Mouse (Mus musculus): ENCODE data around the gene Rbm26. TPM values are rescaled to one million over a fixed set of nuclear protein-coding genes. Genes with fewer than 3 reads are reported as not detected.
A peak's percentile ranks its signal among the peaks of the same experiment; 100 is the strongest.

Rbm26 gene
- polyA plus RNA-seq, 1 experiment from 2014 or later = 44.9 TPM

- 65% methylated on average over 4 of the region's 4 CpGs for WGBS
- peaks cover 11% of the 10 kb centered on the region; the same call in 1 of the 2 replicates for H3K4me1 ChIP-seq
- H3K9ac ChIP-seq (replicated peaks) = no peak overlapping the region
- no peak overlapping the region for H3K4me3 ChIP-seq
- H3K36me3 ChIP-seq = no peaks in the 10 kb centered on the region
- no peak overlapping the region for H3K4me2 ChIP-seq (replicated peaks)
- peak; percentile 56; the same call in 1 of the 2 replicates for ATAC-seq (ENCODE audit: low FRiP score, low read depth)
- no peaks in the 10 kb centered on the region for H3K9me3 ChIP-seq
- no peaks in the 10 kb centered on the region for H3K27me3 ChIP-seq
- no peak overlapping the region for H3K27ac ChIP-seq (replicated peaks)
Observed at GRCm38 (mm10) chr14:105164793-105165192, 12.3 kb downstream of the Rbm26 start.

DNA sequence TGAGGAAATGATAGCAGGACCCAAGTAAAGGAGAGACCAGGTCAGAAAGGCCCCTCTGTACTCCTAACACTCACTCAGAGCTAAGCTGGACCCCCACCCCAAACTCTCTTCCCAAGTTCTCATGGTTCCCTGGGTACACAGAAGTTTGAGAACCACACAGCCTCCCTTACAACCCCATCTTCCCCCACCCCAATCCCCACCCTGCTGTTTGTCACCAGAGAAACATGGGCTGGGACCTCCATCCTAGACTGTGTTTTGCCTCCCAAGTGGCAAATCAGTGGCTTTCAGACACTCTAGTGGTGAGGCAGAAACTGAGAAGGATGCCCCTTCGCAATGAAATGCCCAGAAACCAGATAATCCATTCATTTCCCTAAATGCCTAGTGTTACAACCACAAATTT lies 15.8 kb downstream of the Rbm26 start:
- WGBS = 96% methylated on average over 1 of the region's 1 CpGs

DNA sequence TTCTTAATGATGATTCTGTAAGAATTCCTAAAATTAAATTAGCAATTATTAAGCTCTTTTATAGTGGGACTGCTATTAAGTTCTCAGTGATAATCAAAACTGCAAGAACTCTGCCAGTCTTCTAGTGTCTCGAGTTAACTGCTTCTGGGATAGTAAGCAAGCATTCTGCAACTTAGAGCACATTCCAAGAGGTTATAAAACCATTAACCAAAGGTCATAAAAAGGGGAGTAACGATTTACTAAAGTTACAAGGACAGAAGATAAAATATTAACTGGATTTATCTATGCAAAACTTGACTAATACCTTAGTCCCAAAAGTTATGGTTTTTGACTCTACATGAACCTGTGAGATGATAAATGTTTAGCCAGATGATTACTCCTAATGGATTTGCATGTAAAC lies 18.6 kb downstream of the Rbm26 start:
- Histone ChIP-seq H3K9me3 (no peaks in the 10 kb centered on the region), H3K9ac (replicated peaks) (no peak overlapping the region), H3K27ac (replicated peaks) (no peak overlapping the region), H3K4me1 (no peaks in the 10 kb centered on the region), H3K27me3 (no peaks in the 10 kb centered on the region), H3K36me3 (peaks cover 16% of the 10 kb centered on the region), H3K4me3 (no peak overlapping the region), H3K4me2 (replicated peaks) (no peak overlapping the region)
- no peak for ATAC-seq (ENCODE audit: low FRiP score, low read depth)
- WGBS = 90% methylated on average over 2 of the region's 2 CpGs

More for the DNA sequence above, 15.8 kb downstream of the Rbm26 start:
- no peak overlapping the region for H3K4me2 ChIP-seq (replicated peaks)
- H3K4me1 ChIP-seq = peaks cover 11% of the 10 kb centered on the region; the same call in 1 of the 2 replicates
- no peak overlapping the region for H3K9ac ChIP-seq (replicated peaks)
- H3K27me3 ChIP-seq = no peaks in the 10 kb centered on the region
- H3K4me3 ChIP-seq = no peak overlapping the region
- H3K27ac ChIP-seq (replicated peaks) = no peak overlapping the region
- H3K9me3 ChIP-seq = no peaks in the 10 kb centered on the region
- H3K36me3 ChIP-seq = peaks cover 16% of the 10 kb centered on the region
- ATAC-seq (ENCODE audit: low FRiP score, low read depth) = no peak

DNA sequence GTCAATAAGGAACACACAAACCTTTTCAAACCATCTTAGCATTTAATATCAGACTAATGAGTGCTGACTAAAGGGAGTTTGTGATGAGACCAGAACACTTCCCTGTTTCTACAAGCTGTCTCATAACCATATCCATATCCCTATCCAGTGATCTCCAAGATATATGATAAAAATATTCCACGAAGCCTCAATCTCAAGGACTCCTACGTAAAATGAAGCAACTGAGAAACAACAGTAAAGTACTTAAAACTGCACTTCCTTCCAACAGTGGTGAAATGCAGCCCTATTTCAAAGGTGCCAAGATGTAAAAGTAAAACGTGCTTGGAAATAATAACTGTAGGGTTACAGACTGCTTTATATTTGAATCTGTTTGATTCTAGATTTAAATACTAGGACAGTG lies 43.1 kb downstream of the Rbm26 start:
- ATAC-seq (ENCODE audit: low FRiP score, low read depth) = no peak
- no peaks in the 10 kb centered on the region for H3K4me1 ChIP-seq
- no peak overlapping the region for H3K9ac ChIP-seq (replicated peaks)
- no peak overlapping the region for H3K4me2 ChIP-seq (replicated peaks)
- no peak overlapping the region for H3K27ac ChIP-seq (replicated peaks)
- WGBS = 98% methylated on average over 3 of the region's 3 CpGs
- no peaks in the 10 kb centered on the region for H3K9me3 ChIP-seq
- no peaks in the 10 kb centered on the region for H3K27me3 ChIP-seq
- H3K4me3 ChIP-seq = no peak overlapping the region
- H3K36me3 ChIP-seq = peaks cover 21% of the 10 kb centered on the region

GRCm38 (mm10) chr14:105127715-105128385 lies 49.3 kb downstream of the Rbm26 start:
- Histone ChIP-seq H3K4me3 (no peak overlapping the region), H3K27me3 (no peaks in the 10 kb centered on the region), H3K9ac (replicated peaks) (no peak overlapping the region), H3K9me3 (no peaks in the 10 kb centered on the region), H3K4me1 (no peaks in the 10 kb centered on the region), H3K36me3 (peaks cover 49% of the 10 kb centered on the region), H3K27ac (replicated peaks) (no peak overlapping the region), H3K4me2 (replicated peaks) (no peak overlapping the region)
- WGBS = 83% methylated on average over 3 of the region's 4 CpGs
- no peak for ATAC-seq (ENCODE audit: low FRiP score, low read depth)

DNA sequence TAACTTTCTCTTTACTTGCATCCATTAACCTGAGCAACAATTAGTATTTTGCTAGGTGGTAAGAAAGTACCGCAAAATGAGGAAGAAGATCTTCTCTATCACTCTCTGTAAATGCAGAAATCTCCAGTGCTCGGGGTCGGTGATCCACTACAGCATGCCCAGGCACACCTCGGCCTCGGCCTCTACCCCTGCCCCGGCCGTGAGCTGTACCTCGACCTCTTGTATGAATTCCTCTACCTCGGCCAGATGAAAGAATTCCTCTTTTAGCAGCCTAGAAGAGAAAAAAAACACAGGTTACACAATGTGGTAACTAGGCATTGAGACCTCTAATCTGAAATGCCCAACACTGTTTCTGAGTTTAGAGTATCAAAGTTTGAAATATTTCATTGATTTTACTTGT lies 52.6 kb downstream of the Rbm26 start:
- Histone ChIP-seq H3K27me3 (no peaks in the 10 kb centered on the region), H3K27ac (replicated peaks) (no peak overlapping the region), H3K9ac (replicated peaks) (no peak overlapping the region), H3K4me1 (no peaks in the 10 kb centered on the region), H3K9me3 (no peaks in the 10 kb centered on the region), H3K4me3 (no peak overlapping the region), H3K4me2 (replicated peaks) (no peak overlapping the region), H3K36me3 (peaks cover 49% of the 10 kb centered on the region)
- no peak for ATAC-seq (ENCODE audit: low FRiP score, low read depth)
- 93% methylated on average over 9 of the region's 9 CpGs for WGBS

DNA sequence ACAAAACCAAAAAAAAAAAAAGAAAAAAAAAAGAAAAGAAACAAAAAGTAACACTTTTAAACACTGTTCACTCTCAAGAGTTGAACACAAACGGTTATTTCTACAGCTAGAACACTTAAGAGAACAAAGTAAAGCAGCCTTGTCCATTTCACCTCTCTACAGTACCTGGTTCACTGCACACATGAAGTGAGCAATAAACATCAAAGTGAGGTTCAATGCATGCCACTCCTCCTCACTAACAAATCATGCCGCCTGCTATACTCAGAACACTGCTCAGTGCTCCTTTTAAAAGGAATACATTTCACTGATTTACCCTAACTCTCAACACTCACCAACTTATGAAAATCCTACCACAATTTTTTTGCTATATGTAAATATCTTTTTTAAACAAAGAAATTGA lies 61.7 kb downstream of the Rbm26 start:
- Histone ChIP-seq H3K9me3 (no peaks in the 10 kb centered on the region), H3K27ac (replicated peaks) (no peak overlapping the region), H3K4me1 (no peaks in the 10 kb centered on the region), H3K9ac (replicated peaks) (no peak overlapping the region), H3K4me2 (replicated peaks) (no peak overlapping the region), H3K4me3 (no peak overlapping the region), H3K36me3 (peaks cover 19% of the 10 kb centered on the region), H3K27me3 (no peaks in the 10 kb centered on the region)
- WGBS = 82% methylated on average over 2 of the region's 2 CpGs
- ATAC-seq (ENCODE audit: low FRiP score, low read depth) = no peak

- 98% methylated on average over 2 of the region's 2 CpGs for WGBS
- no peak for ATAC-seq (ENCODE audit: low FRiP score, low read depth)
Observed at GRCm38 (mm10) chr14:105106252-105106651, 70.9 kb downstream of the Rbm26 start.

DNA sequence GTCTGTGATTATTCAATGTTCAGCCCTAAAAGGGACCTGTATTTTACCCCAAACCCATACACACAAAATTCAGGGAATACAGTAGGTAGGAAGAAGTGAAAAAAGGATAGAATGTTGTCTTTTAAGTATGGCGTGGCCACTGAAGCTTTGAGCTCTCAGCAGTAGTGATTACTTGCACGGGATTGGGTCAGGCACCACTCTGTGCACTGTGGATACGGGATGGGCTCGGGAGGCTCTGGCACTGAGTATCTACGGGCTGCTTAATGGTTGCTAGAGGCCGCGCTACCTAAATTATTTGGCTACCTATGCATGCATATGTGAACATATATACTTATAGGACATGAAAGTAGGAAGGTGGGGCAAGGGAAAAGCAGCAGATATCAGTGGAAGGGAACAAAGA lies 78.3 kb downstream of the Rbm26 start:
- Histone ChIP-seq H3K27me3 (no peaks in the 10 kb centered on the region), H3K4me3 (no peak overlapping the region), H3K4me1 (no peaks in the 10 kb centered on the region), H3K9ac (replicated peaks) (no peak overlapping the region), H3K9me3 (no peaks in the 10 kb centered on the region), H3K4me2 (replicated peaks) (no peak overlapping the region), H3K27ac (replicated peaks) (no peak overlapping the region), H3K36me3 (no peaks in the 10 kb centered on the region)
- WGBS = 78% methylated on average over 7 of the region's 7 CpGs
- ATAC-seq (ENCODE audit: low FRiP score, low read depth) = no peak

More at GRCm38 (mm10) chr14:105106252-105106651, 70.9 kb downstream of the Rbm26 start:
- Histone ChIP-seq H3K27ac (replicated peaks) (no peak overlapping the region), H3K36me3 (no peaks in the 10 kb centered on the region), H3K4me3 (no peak overlapping the region), H3K4me1 (no peaks in the 10 kb centered on the region), H3K27me3 (no peaks in the 10 kb centered on the region), H3K4me2 (replicated peaks) (no peak overlapping the region), H3K9me3 (no peaks in the 10 kb centered on the region), H3K9ac (replicated peaks) (no peak overlapping the region)

DNA sequence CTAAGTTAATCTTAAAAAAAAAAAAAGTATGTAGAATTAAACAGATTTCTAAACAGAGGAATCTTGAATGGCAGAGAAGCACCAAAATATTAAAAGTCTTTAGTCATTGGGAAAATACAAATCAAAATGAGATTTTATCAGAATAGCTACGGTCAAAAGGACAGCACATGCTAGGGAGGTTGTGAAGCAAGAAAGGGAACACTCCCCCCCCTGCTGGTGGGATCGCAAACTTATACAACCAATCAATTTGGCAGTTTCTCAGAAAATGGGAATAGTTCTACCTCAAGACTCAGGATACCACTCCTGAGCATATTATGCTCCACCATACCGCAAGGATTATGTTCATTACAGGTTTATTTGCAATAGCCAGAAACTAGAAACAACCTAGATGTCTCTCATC lies 80.9 kb downstream of the Rbm26 start:
- H3K27me3 ChIP-seq = no peaks in the 10 kb centered on the region
- H3K4me2 ChIP-seq (replicated peaks) = no peak overlapping the region
- no peaks in the 10 kb centered on the region for H3K36me3 ChIP-seq
- no peak for ATAC-seq (ENCODE audit: low FRiP score, low read depth)
- H3K9me3 ChIP-seq = no peaks in the 10 kb centered on the region
- H3K27ac ChIP-seq (replicated peaks) = no peak overlapping the region
- no peak overlapping the region for H3K4me3 ChIP-seq
- 55% methylated on average over 3 of the region's 3 CpGs for WGBS
- H3K4me1 ChIP-seq = no peaks in the 10 kb centered on the region
- no peak overlapping the region for H3K9ac ChIP-seq (replicated peaks)

- 88% methylated on average over 4 of the region's 4 CpGs for WGBS
- Histone ChIP-seq H3K36me3 (no peaks in the 10 kb centered on the region), H3K4me2 (replicated peaks) (no peak overlapping the region), H3K9ac (replicated peaks) (no peak overlapping the region), H3K9me3 (no peaks in the 10 kb centered on the region), H3K27ac (replicated peaks) (no peak overlapping the region), H3K4me3 (no peak overlapping the region), H3K4me1 (peaks cover 4% of the 10 kb centered on the region; the same call in 1 of the 2 replicates), H3K27me3 (no peaks in the 10 kb centered on the region)
- ATAC-seq (ENCODE audit: low FRiP score, low read depth) = no peak
Observed at GRCm38 (mm10) chr14:105087001-105087400, 90.1 kb downstream of the Rbm26 start.

DNA sequence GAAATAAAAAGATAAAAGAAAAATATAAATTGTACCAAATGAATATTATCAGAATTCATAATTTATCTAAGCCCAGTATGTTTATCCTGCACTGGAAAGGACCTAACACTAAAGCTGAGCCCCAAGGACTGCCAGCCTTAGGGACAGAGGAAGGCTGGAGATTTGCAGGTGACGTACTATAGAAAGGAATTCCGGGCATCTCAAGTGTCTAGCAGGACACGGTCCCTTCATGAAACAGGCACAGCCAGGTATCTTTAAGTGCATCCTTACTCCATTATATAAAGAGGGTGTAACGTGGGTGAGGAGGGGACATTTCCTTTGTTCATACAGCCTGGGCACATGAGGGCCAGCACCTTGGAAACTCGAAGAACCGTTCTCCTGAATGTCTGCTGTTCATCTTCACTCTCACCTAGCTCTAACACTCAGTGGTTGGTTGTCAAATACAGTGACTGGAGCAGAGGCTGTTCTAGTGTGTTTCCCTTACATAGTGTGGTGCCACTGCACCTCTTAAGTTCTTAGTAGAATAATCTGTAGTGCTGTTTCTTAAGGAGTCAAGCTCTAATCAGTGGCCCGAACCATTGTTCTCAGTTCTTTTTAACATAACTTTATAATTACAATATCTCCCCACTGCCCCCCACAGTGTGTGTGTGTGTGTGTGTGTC lies 91.7 kb downstream of the Rbm26 start:
- WGBS = 73% methylated on average over 7 of the region's 7 CpGs
- H3K9ac ChIP-seq (replicated peaks) = no peak overlapping the region
- no peaks in the 10 kb centered on the region for H3K9me3 ChIP-seq
- 0 out of 2 replicates have a peak, but pooled peaks have one; percentile 55 for ATAC-seq (ENCODE audit: low FRiP score, low read depth)
- H3K27ac ChIP-seq (replicated peaks) = no peak overlapping the region
- no peak overlapping the region for H3K4me3 ChIP-seq
- H3K4me1 ChIP-seq = peaks cover 4% of the 10 kb centered on the region; the same call in 1 of the 2 replicates
- no peaks in the 10 kb centered on the region for H3K27me3 ChIP-seq
- H3K36me3 ChIP-seq = no peaks in the 10 kb centered on the region
- H3K4me2 ChIP-seq (replicated peaks) = no peak overlapping the region
